Mouse (Mus musculus): ENCODE measurements around the gene Tgfbr3. TPM values are rescaled to one million over a fixed set of nuclear protein-coding genes. Genes with fewer than 3 reads are reported as not detected.
A peak's percentile ranks its signal among the peaks of the same experiment; 100 is the strongest.

The Tgfbr3 gene
- 1.3 and 2.1 TPM in 2 replicates for polyA plus RNA-seq (2015; fragmentation: Nextera tagmentation; extraction: Ambion mirVana)

GRCm38 (mm10) chr5:107289234-107289764 lies at the start of gene Tgfbr3:
Gene Tgfbr3 (minus strand): TSS chr5:107289629.
- Histone ChIP-seq H3K4me3 (peak within 1 kb of the TSS; percentile 63), H3K27ac (no peak within 1 kb of the TSS; the same call in 1 of the 2 replicates), H3K9me3 (replicated peaks) (no peaks in the 10 kb centered on the region), H3K9ac (peak within 1 kb of the TSS; percentile 69), H3K4me1 (peaks cover 20% of the 10 kb centered on the region), H3K4me2 (peak within 1 kb of the TSS; percentile 100), H3K36me3 (ENCODE audit: poor library complexity, severe bottlenecking) (no peaks in the 10 kb centered on the region), H3K27me3 (peaks cover 72% of the 10 kb centered on the region)
- under 1% methylated on average over 52 of the region's 54 CpGs for WGBS
- peak; percentile 94 for ATAC-seq

GRCm38 (mm10) chr5:107330916-107331421 lies 41.5 kb upstream of the Tgfbr3 start, which contains the start of gene Brdt:
Gene Brdt (plus strand): TSS chr5:107331159.
- no peak within 1 kb of the TSS for H3K4me2 ChIP-seq
- no peaks in the 10 kb centered on the region for H3K27me3 ChIP-seq
- H3K27ac ChIP-seq: no peak within 1 kb of the TSS
- 0 out of 2 replicates have a peak, but pooled peaks cover 9% of the 10 kb centered on the region for H3K9me3 ChIP-seq (replicated peaks)
- WGBS: 89% methylated on average over 30 of the region's 30 CpGs
- H3K36me3 ChIP-seq (ENCODE audit: poor library complexity, severe bottlenecking): no peaks in the 10 kb centered on the region
- no peaks in the 10 kb centered on the region for H3K4me1 ChIP-seq
- H3K9ac ChIP-seq: no peak within 1 kb of the TSS
- no peak for ATAC-seq
- no peak within 1 kb of the TSS for H3K4me3 ChIP-seq

GRCm38 (mm10) chr5:107320703-107321102 lies 31.3 kb upstream of the Tgfbr3 start:
- Histone ChIP-seq H3K36me3 (ENCODE audit: poor library complexity, severe bottlenecking) (no peaks in the 10 kb centered on the region), H3K27me3 (peaks cover 21% of the 10 kb centered on the region), H3K4me3 (no peak overlapping the region), H3K4me1 (no peaks in the 10 kb centered on the region), H3K27ac (no peak overlapping the region), H3K4me2 (no peak overlapping the region), H3K9ac (no peak overlapping the region), H3K9me3 (replicated peaks) (no peaks in the 10 kb centered on the region)
- no peak for ATAC-seq
- WGBS: 2% methylated on average over 1 of the region's 1 CpGs

GRCm38 (mm10) chr5:107317141-107317540 lies 27.7 kb upstream of the Tgfbr3 start:
- H3K27me3 ChIP-seq: peaks cover 21% of the 10 kb centered on the region
- H3K9ac ChIP-seq: no peak overlapping the region
- no peak for ATAC-seq
- no peaks in the 10 kb centered on the region for H3K4me1 ChIP-seq
- no peaks in the 10 kb centered on the region for H3K36me3 ChIP-seq (ENCODE audit: poor library complexity, severe bottlenecking)
- no peak overlapping the region for H3K4me3 ChIP-seq
- no peaks in the 10 kb centered on the region for H3K9me3 ChIP-seq (replicated peaks)
- WGBS: 94% methylated on average over 7 of the region's 7 CpGs
- no peak overlapping the region for H3K4me2 ChIP-seq
- no peak overlapping the region for H3K27ac ChIP-seq

GRCm38 (mm10) chr5:107307432-107307831 lies 18.0 kb upstream of the Tgfbr3 start:
- Histone ChIP-seq H3K27me3 (0 out of 2 replicates have a peak, but pooled peaks cover 4% of the 10 kb centered on the region), H3K36me3 (ENCODE audit: poor library complexity, severe bottlenecking) (no peaks in the 10 kb centered on the region), H3K9ac (no peak overlapping the region), H3K9me3 (replicated peaks) (no peaks in the 10 kb centered on the region), H3K27ac (no peak overlapping the region), H3K4me1 (no peaks in the 10 kb centered on the region), H3K4me2 (no peak overlapping the region), H3K4me3 (no peak overlapping the region)
- no peak for ATAC-seq
- WGBS: 80% methylated on average over 4 of the region's 4 CpGs

GRCm38 (mm10) chr5:107304117-107304825 lies 14.8 kb upstream of the Tgfbr3 start:
- Histone ChIP-seq H3K9ac (no peak overlapping the region), H3K4me2 (no peak overlapping the region), H3K4me3 (no peak overlapping the region), H3K36me3 (ENCODE audit: poor library complexity, severe bottlenecking) (no peaks in the 10 kb centered on the region), H3K27ac (no peak overlapping the region), H3K27me3 (0 out of 2 replicates have a peak, but pooled peaks cover 4% of the 10 kb centered on the region), H3K9me3 (replicated peaks) (no peaks in the 10 kb centered on the region), H3K4me1 (no peaks in the 10 kb centered on the region)
- no peak for ATAC-seq
- WGBS: 85% methylated on average over 13 of the region's 13 CpGs

GRCm38 (mm10) chr5:107303350-107303861 lies 14.0 kb upstream of the Tgfbr3 start:
- no peak overlapping the region for H3K4me2 ChIP-seq
- H3K36me3 ChIP-seq (ENCODE audit: poor library complexity, severe bottlenecking): no peaks in the 10 kb centered on the region
- no peaks in the 10 kb centered on the region for H3K4me1 ChIP-seq
- H3K27me3 ChIP-seq: peaks cover 4% of the 10 kb centered on the region; the same call in 1 of the 2 replicates
- H3K9ac ChIP-seq: no peak overlapping the region
- no peaks in the 10 kb centered on the region for H3K9me3 ChIP-seq (replicated peaks)
- 51% methylated on average over 11 of the region's 11 CpGs for WGBS
- no peak for ATAC-seq
- no peak overlapping the region for H3K4me3 ChIP-seq
- no peak overlapping the region for H3K27ac ChIP-seq

- Histone ChIP-seq H3K27me3 (no peaks in the 10 kb centered on the region; the same call in 1 of the 2 replicates), H3K4me3 (no peak overlapping the region), H3K9ac (no peak overlapping the region), H3K36me3 (ENCODE audit: poor library complexity, severe bottlenecking) (no peaks in the 10 kb centered on the region), H3K27ac (no peak overlapping the region), H3K4me1 (peaks cover 12% of the 10 kb centered on the region), H3K9me3 (replicated peaks) (no peaks in the 10 kb centered on the region), H3K4me2 (no peak overlapping the region)
- 85% methylated on average over 11 of the region's 11 CpGs for WGBS
- no peak for ATAC-seq
Observed at GRCm38 (mm10) chr5:107298854-107299253, 9.4 kb upstream of the Tgfbr3 start.

GRCm38 (mm10) chr5:107296512-107297322 lies 7.3 kb upstream of the Tgfbr3 start:
- Histone ChIP-seq H3K27me3 (peaks cover 17% of the 10 kb centered on the region), H3K9me3 (replicated peaks) (no peaks in the 10 kb centered on the region), H3K9ac (no peak overlapping the region), H3K4me2 (no peak overlapping the region), H3K4me3 (no peak overlapping the region), H3K4me1 (peaks cover 12% of the 10 kb centered on the region), H3K27ac (no peak overlapping the region), H3K36me3 (ENCODE audit: poor library complexity, severe bottlenecking) (no peaks in the 10 kb centered on the region)
- no peak for ATAC-seq
- WGBS: 23% methylated on average over 9 of the region's 9 CpGs

GRCm38 (mm10) chr5:107295817-107296511 lies 6.5 kb upstream of the Tgfbr3 start:
- no peak for ATAC-seq
- peaks cover 12% of the 10 kb centered on the region for H3K4me1 ChIP-seq
- H3K27me3 ChIP-seq: peaks cover 24% of the 10 kb centered on the region
- no peaks in the 10 kb centered on the region for H3K36me3 ChIP-seq (ENCODE audit: poor library complexity, severe bottlenecking)
- H3K4me3 ChIP-seq: no peak overlapping the region
- no peak overlapping the region for H3K27ac ChIP-seq
- H3K4me2 ChIP-seq: no peak overlapping the region
- H3K9ac ChIP-seq: no peak overlapping the region
- no peaks in the 10 kb centered on the region for H3K9me3 ChIP-seq (replicated peaks)
- 58% methylated on average over 16 of the region's 16 CpGs for WGBS

GRCm38 (mm10) chr5:107295061-107295816 lies 5.8 kb upstream of the Tgfbr3 start:
- Histone ChIP-seq H3K9ac (no peak overlapping the region), H3K4me1 (peaks cover 12% of the 10 kb centered on the region), H3K4me3 (no peak overlapping the region), H3K27ac (no peak overlapping the region), H3K36me3 (ENCODE audit: poor library complexity, severe bottlenecking) (no peaks in the 10 kb centered on the region), H3K9me3 (replicated peaks) (no peaks in the 10 kb centered on the region), H3K4me2 (no peak overlapping the region), H3K27me3 (peaks cover 31% of the 10 kb centered on the region)
- WGBS: 68% methylated on average over 8 of the region's 8 CpGs
- ATAC-seq: no peak

Measured in forebrain, embryonic 13.5 days (tissue).